Comparison of ENCODE assay signal across 19 mouse cellular contexts in the genomic region with DNA sequence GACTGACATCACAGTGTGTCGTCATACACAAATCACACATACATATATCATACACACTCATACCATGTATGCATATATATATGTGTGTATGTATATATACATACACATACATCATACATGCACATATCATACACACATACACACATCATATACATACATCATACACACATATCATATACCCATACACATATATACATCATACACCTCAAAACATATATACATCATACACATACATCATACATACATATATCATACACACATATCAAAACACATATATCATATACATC. TPM values are rescaled to one million over a fixed set of nuclear protein-coding genes. Genes with fewer than 3 reads are reported as not detected.
A peak's percentile ranks its signal among the peaks of the same experiment; 100 is the strongest.
DNase-seq lines count a peak whose midpoint lies in the region; ATAC-seq lines count a peak whose summit lies in the region.
"Had no signal": no experiment of that assay in that cellular context is flagged by ENCODE, and none has a peak within 500 bp of the region (broad histone marks: within the 10 kb centered on the region; RNA-seq: fewer than 3 reads in every experiment).

No protein-coding gene starts in this region.

- 78% methylated on average over 1 of the region's 1 CpGs for WGBS in hindbrain, embryonic 15.5 days
- 88% methylated on average over 1 of the region's 1 CpGs for WGBS in hindbrain, embryonic 13.5 days
- WGBS in midbrain, embryonic 15.5 days = 80% methylated on average over 1 of the region's 1 CpGs
- WGBS in midbrain, embryonic 16.5 days = 77% methylated on average over 1 of the region's 1 CpGs
- WGBS in hindbrain, embryonic 16.5 days = 67% methylated on average over 1 of the region's 1 CpGs

- no peak overlapping the region for H3K9ac ChIP-seq in hindbrain, embryonic 15.5 days
- no peak overlapping the region for H3K9ac ChIP-seq in hindbrain, embryonic 13.5 days
- no peak overlapping the region for H3K9ac ChIP-seq in midbrain, embryonic 15.5 days
- no peak overlapping the region for H3K9ac ChIP-seq in midbrain, embryonic 16.5 days (ENCODE audit: low read depth, low read length)
- no peak overlapping the region for H3K9ac ChIP-seq in hindbrain, embryonic 16.5 days (ENCODE audit: low read depth, low read length)
- H3K9ac ChIP-seq: embryonic facial prominence, embryonic 12.5 days; limb, embryonic 13.5 days; liver, embryonic 15.5 days; stomach, embryonic 15.5 days had no signal

- no peak overlapping the region for H3K27ac ChIP-seq in hindbrain, embryonic 15.5 days (replicated peaks)
- no peak overlapping the region for H3K27ac ChIP-seq in hindbrain, embryonic 13.5 days
- no peak overlapping the region for H3K27ac ChIP-seq in midbrain, embryonic 15.5 days
- no peak overlapping the region for H3K27ac ChIP-seq in midbrain, embryonic 16.5 days (ENCODE audit: low read length)
- H3K27ac ChIP-seq in hindbrain, embryonic 16.5 days (ENCODE audit: low read depth, low read length) = no peak overlapping the region
- H3K27ac ChIP-seq: embryonic facial prominence, embryonic 12.5 days; limb, embryonic 13.5 days; liver, embryonic 15.5 days; stomach, embryonic 15.5 days had no signal

- no peaks in the 10 kb centered on the region for H3K9me3 ChIP-seq in hindbrain, embryonic 15.5 days
- H3K9me3 ChIP-seq in hindbrain, embryonic 13.5 days = no peaks in the 10 kb centered on the region
- no peaks in the 10 kb centered on the region for H3K9me3 ChIP-seq in midbrain, embryonic 15.5 days
- H3K9me3 ChIP-seq in midbrain, embryonic 16.5 days (replicated peaks; ENCODE audit: control insufficient read depth, low read length, poor library complexity, severe bottlenecking) = no peaks in the 10 kb centered on the region
- H3K9me3 ChIP-seq in hindbrain, embryonic 16.5 days (ENCODE audit: control insufficient read depth, low read length) = no peaks in the 10 kb centered on the region
- H3K9me3 ChIP-seq: embryonic facial prominence, embryonic 12.5 days; limb, embryonic 13.5 days; liver, embryonic 15.5 days; stomach, embryonic 15.5 days had no signal

- ATAC-seq in hindbrain, embryonic 15.5 days (ENCODE audit: low FRiP score, low read depth) = peak; percentile 34
- ATAC-seq in hindbrain, embryonic 13.5 days (ENCODE audit: low FRiP score) = no peak
- ATAC-seq in midbrain, embryonic 15.5 days (replicated peaks) = 0 out of 2 replicates have a peak, but pooled peaks have one; percentile 21
- ATAC-seq in midbrain, embryonic 16.5 days = no peak; the same call in 1 of the 2 replicates
- ATAC-seq in hindbrain, embryonic 16.5 days = 0 out of 2 replicates have a peak, but pooled peaks have one; percentile 34
- no peak for ATAC-seq in megakaryocyte, adult 5-6 weeks (ENCODE audit: poor library complexity, severe bottlenecking)

- H3K27me3 ChIP-seq in hindbrain, embryonic 15.5 days = no peaks in the 10 kb centered on the region
- no peaks in the 10 kb centered on the region for H3K27me3 ChIP-seq in hindbrain, embryonic 13.5 days
- no peaks in the 10 kb centered on the region for H3K27me3 ChIP-seq in midbrain, embryonic 15.5 days (replicated peaks)
- H3K27me3 ChIP-seq in midbrain, embryonic 16.5 days (ENCODE audit: control insufficient read depth, insufficient read depth, low read depth, low read length) = no peaks in the 10 kb centered on the region
- no peaks in the 10 kb centered on the region for H3K27me3 ChIP-seq in hindbrain, embryonic 16.5 days (replicated peaks; ENCODE audit: control insufficient read depth, insufficient read depth, low read length)
- H3K27me3 ChIP-seq: embryonic facial prominence, embryonic 12.5 days; limb, embryonic 13.5 days; liver, embryonic 15.5 days; stomach, embryonic 15.5 days had no signal

- no peaks in the 10 kb centered on the region for H3K36me3 ChIP-seq in hindbrain, embryonic 15.5 days
- H3K36me3 ChIP-seq in hindbrain, embryonic 13.5 days = no peaks in the 10 kb centered on the region; the same call in 1 of the 2 replicates
- no peaks in the 10 kb centered on the region for H3K36me3 ChIP-seq in midbrain, embryonic 15.5 days (replicated peaks)
- H3K36me3 ChIP-seq in midbrain, embryonic 16.5 days (ENCODE audit: control insufficient read depth, insufficient read depth, low read length) = no peaks in the 10 kb centered on the region
- H3K36me3 ChIP-seq in hindbrain, embryonic 16.5 days (ENCODE audit: control insufficient read depth, insufficient read depth, low read length) = no peaks in the 10 kb centered on the region
- H3K36me3 ChIP-seq: embryonic facial prominence, embryonic 12.5 days; liver, embryonic 15.5 days; stomach, embryonic 15.5 days had no signal

- H3K4me1 ChIP-seq in hindbrain, embryonic 15.5 days (replicated peaks) = no peaks in the 10 kb centered on the region
- H3K4me1 ChIP-seq in hindbrain, embryonic 13.5 days (replicated peaks) = no peaks in the 10 kb centered on the region
- no peaks in the 10 kb centered on the region for H3K4me1 ChIP-seq in midbrain, embryonic 15.5 days
- H3K4me1 ChIP-seq in midbrain, embryonic 16.5 days (ENCODE audit: control insufficient read depth, insufficient read depth, low read length) = no peaks in the 10 kb centered on the region
- H3K4me1 ChIP-seq in hindbrain, embryonic 16.5 days (ENCODE audit: control insufficient read depth, insufficient read depth, low read depth, low read length) = no peaks in the 10 kb centered on the region
- H3K4me1 ChIP-seq: embryonic facial prominence, embryonic 12.5 days; limb, embryonic 13.5 days; liver, embryonic 15.5 days; stomach, embryonic 15.5 days had no signal

- no peak overlapping the region for H3K4me3 ChIP-seq in hindbrain, embryonic 15.5 days
- no peak overlapping the region for H3K4me3 ChIP-seq in hindbrain, embryonic 13.5 days
- no peak overlapping the region for H3K4me3 ChIP-seq in midbrain, embryonic 15.5 days
- H3K4me3 ChIP-seq in midbrain, embryonic 16.5 days (ENCODE audit: low read depth, low read length) = no peak overlapping the region
- H3K4me3 ChIP-seq in hindbrain, embryonic 16.5 days (ENCODE audit: low read length) = no peak overlapping the region
- H3K4me3 ChIP-seq: embryonic facial prominence, embryonic 12.5 days; limb, embryonic 13.5 days; liver, embryonic 15.5 days; stomach, embryonic 15.5 days had no signal

- DNase-seq in cerebellum, adult 11 months = no peak

- no peak overlapping the region for H3K4me2 ChIP-seq in hindbrain, embryonic 15.5 days
- no peak overlapping the region for H3K4me2 ChIP-seq in hindbrain, embryonic 13.5 days
- no peak overlapping the region for H3K4me2 ChIP-seq in midbrain, embryonic 15.5 days
- no peak overlapping the region for H3K4me2 ChIP-seq in midbrain, embryonic 16.5 days (ENCODE audit: low read length)
- no peak overlapping the region for H3K4me2 ChIP-seq in hindbrain, embryonic 16.5 days (ENCODE audit: low read length)
- H3K4me2 ChIP-seq: embryonic facial prominence, embryonic 12.5 days; limb, embryonic 13.5 days; liver, embryonic 15.5 days; stomach, embryonic 15.5 days had no signal

RNA-seq across cellular contexts. Expression of gene Smco2, which starts 24.5 kb away (rescaled TPM):
- not detected in 2 replicates for polyA plus RNA-seq in hindbrain, embryonic 15.5 days (2015; fragmentation: Nextera tagmentation; extraction: Ambion mirVana)
- polyA plus RNA-seq in hindbrain, embryonic 13.5 days (2015; fragmentation: Nextera tagmentation; extraction: Ambion mirVana) = not detected in 2 replicates
- polyA plus RNA-seq in midbrain, embryonic 15.5 days (2015; fragmentation: Nextera tagmentation; extraction: Ambion mirVana) = not detected in 2 replicates
- not detected in 2 replicates for polyA plus RNA-seq in midbrain, embryonic 16.5 days (2015; fragmentation: Nextera tagmentation; extraction: Ambion mirVana)
- polyA plus RNA-seq in hindbrain, embryonic 16.5 days (2015; fragmentation: Nextera tagmentation; extraction: Ambion mirVana) = not detected in 2 replicates
- not detected in 2 replicates for total RNA-seq in megakaryocyte, adult 5-6 weeks (2015)
- total RNA-seq in megakaryocyte, adult 5-6 weeks (2017) = not detected in 2 replicates
- total RNA-seq: common myeloid progenitor, adult 5-6 weeks; gastrocnemius, postnatal 14 days; layer of hippocampus, postnatal 25 days; left cerebral cortex, postnatal 14 days; megakaryocyte progenitor cell, adult 5-6 weeks had no signal
- polyA plus RNA-seq: C2C12; embryonic facial prominence, embryonic 12.5 days; intestine, embryonic 16.5 days; kidney, embryonic 16.5 days; limb, embryonic 13.5 days; liver, embryonic 15.5 days; stomach, embryonic 15.5 days had no signal

RNA-seq across cellular contexts. Expression of gene Arntl2, which starts 29.6 kb away (rescaled TPM):
- 4.4 and 4.6 TPM in 2 replicates for polyA plus RNA-seq in hindbrain, embryonic 15.5 days (2015; fragmentation: Nextera tagmentation; extraction: Ambion mirVana)
- 2.1 and 3.4 TPM in 2 replicates for polyA plus RNA-seq in hindbrain, embryonic 13.5 days (2015; fragmentation: Nextera tagmentation; extraction: Ambion mirVana)
- polyA plus RNA-seq in midbrain, embryonic 15.5 days (2015; fragmentation: Nextera tagmentation; extraction: Ambion mirVana) = 2.7 and 4.7 TPM in 2 replicates
- polyA plus RNA-seq in midbrain, embryonic 16.5 days (2015; fragmentation: Nextera tagmentation; extraction: Ambion mirVana) = 2.9 and 4.2 TPM in 2 replicates
- 3.3 and 4.6 TPM in 2 replicates for polyA plus RNA-seq in hindbrain, embryonic 16.5 days (2015; fragmentation: Nextera tagmentation; extraction: Ambion mirVana)
- total RNA-seq in megakaryocyte, adult 5-6 weeks (2015) = 0.04 and 0.16 TPM in 2 replicates
- not detected in 2 replicates for total RNA-seq in megakaryocyte, adult 5-6 weeks (2017)
- total RNA-seq: common myeloid progenitor, adult 5-6 weeks; megakaryocyte progenitor cell, adult 5-6 weeks had no signal

Comparison
In these comparisons a context has a peak if more than half of its experiments do, and no peak if none do; other contexts are left out.
1. ATAC-seq: peak in hindbrain, embryonic 15.5 days (single experiment), midbrain, embryonic 15.5 days (single experiment) and hindbrain, embryonic 16.5 days (single experiment); none in hindbrain, embryonic 13.5 days (single experiment), midbrain, embryonic 16.5 days (single experiment) and megakaryocyte, adult 5-6 weeks (single experiment).